Mouse (Mus musculus): ENCODE measurements around the gene Hmx3. TPM values are rescaled to one million over a fixed set of nuclear protein-coding genes. Genes with fewer than 3 reads are reported as not detected.

The Hmx3 gene
- polyA plus RNA-seq, 1 experiment from 2014 or later = 2.0 TPM

DNA sequence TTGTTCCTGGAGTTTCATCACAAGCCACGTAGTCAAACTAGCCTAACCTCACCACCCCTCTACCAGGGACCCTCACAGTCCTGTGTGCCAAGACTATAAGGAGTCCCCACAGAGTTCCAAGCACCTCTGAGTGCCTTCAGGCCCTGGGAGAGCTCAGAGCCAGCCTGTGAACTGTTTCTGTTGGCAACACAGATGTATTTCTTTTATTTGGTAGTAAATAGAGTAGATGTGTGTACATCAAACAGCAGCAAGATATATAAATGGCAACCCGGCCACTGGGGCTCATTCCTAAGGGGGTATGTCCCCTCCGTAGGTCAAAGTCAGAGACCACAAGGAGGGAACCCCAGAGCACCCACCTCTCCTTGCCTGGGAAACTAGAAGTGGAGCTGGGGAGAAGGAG, 5.8 kb downstream of the Hmx3 start, which contains the start of gene Hmx2:
Gene Hmx2 (plus strand): TSS at position 301 of the 400 bp plus-strand sequence.
- Histone ChIP-seq H3K27ac (no peak within 1 kb of the TSS), H3K9me3 (no peaks in the 10 kb centered on the region), H3K27me3 (replicated peaks) (peaks cover 94% of the 10 kb centered on the region), H3K4me3 (replicated peaks) (no peak within 1 kb of the TSS), H3K4me1 (peaks cover 9% of the 10 kb centered on the region; the same call in 1 of the 2 replicates), H3K4me2 (no peak within 1 kb of the TSS), H3K9ac (no peak within 1 kb of the TSS), H3K36me3 (no peaks in the 10 kb centered on the region)
- no peak for ATAC-seq (ENCODE audit: insufficient read depth, low FRiP score, low read depth)
- 3% methylated on average over 3 of the region's 3 CpGs for WGBS

DNA sequence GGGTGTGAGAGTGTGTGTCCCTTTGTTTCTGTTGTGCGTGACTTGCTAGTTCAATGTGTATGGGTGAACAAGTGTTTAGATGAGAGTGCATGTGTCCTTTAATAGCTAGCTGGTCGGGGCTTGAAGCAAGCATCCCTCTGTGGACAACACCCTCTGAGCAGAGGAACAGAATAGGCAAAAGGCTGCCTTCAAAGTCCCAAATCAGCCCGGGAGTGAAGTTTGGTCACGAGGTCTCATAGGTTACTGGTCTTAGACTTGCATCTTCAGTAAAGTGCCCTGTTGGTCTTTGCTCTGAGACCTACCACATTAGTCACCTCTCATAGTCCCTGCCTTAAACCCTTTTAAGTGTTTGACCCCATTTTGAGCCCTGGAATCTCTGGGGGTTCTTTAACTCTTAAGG, 8.8 kb downstream of the Hmx3 start:
- peaks cover 95% of the 10 kb centered on the region for H3K27me3 ChIP-seq (replicated peaks)
- 3% methylated on average over 4 of the region's 4 CpGs for WGBS
- H3K4me3 ChIP-seq (replicated peaks) = no peak overlapping the region
- ATAC-seq (ENCODE audit: insufficient read depth, low FRiP score, low read depth) = no peak
- H3K36me3 ChIP-seq = no peaks in the 10 kb centered on the region
- H3K4me1 ChIP-seq = peaks cover 20% of the 10 kb centered on the region
- no peak overlapping the region for H3K27ac ChIP-seq
- H3K4me2 ChIP-seq = no peak overlapping the region
- no peaks in the 10 kb centered on the region for H3K9me3 ChIP-seq
- H3K9ac ChIP-seq = no peak overlapping the region

DNA sequence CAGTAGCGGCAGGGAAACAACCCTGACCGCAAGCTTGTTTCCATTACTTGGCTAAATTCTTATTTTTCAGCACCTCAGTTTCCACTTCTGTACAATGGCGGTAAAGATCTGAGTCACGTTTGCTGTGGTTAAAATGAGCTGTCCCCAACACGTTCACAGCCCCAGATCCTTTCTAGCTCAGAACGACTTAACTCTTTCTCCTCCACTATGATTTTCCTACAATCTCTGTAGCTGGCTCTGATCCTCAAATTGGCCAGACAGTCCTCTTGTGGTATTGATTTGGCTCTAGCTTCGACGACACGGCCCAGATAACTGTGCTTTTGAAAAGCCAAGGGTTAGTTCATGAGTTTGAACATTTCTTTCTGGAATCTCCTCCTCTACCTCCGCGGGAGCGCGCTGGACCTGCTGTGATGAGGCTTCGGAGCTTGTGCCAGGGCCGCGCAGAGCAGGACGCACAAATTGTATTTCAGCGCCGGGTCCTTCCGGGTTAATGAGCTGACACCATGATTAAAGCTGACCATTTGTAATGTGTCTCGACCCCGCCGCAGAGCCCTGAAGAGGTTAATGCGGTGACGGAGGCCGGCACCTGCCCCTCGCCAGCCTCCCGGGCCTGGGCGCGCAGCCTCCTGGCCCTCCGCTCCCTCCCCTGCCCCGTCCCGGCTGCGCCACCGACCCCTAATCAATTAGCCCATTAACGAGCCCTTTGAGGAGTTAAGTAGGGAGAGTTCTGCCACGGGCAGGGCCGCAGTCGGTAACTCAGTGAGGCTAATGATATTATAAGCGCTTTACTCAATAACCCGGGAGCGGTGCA, 9.5 kb downstream of the Hmx3 start:
- H3K4me1 ChIP-seq = peaks cover 20% of the 10 kb centered on the region
- peaks cover 95% of the 10 kb centered on the region for H3K27me3 ChIP-seq (replicated peaks)
- ATAC-seq (ENCODE audit: insufficient read depth, low FRiP score, low read depth) = no peak
- no peak overlapping the region for H3K4me2 ChIP-seq
- 2% methylated on average over 42 of the region's 42 CpGs for WGBS
- no peak overlapping the region for H3K9ac ChIP-seq
- no peaks in the 10 kb centered on the region for H3K36me3 ChIP-seq
- H3K27ac ChIP-seq = no peak overlapping the region
- H3K9me3 ChIP-seq = no peaks in the 10 kb centered on the region
- H3K4me3 ChIP-seq (replicated peaks) = 0 out of 2 replicates have a peak overlapping the region, but pooled peaks have one; percentile 1

DNA sequence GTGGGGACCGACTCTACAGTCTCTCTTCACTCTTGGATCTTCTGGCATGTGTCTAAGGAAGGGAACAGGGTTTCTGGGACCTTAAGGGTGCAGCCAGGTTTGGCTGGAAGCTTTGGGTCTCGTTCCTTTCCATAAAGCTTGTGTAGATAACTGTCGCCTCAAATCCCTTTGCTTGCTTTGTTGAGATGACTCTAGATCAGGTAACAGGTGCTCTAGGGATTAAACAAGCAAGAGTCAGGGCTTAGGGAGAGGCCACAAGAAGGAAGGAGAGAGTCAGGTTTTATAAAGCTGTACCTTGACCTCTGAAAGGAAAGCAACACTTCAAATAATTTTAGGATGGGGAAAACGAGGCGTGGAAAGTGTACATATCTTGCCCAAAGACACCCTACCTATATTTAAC, 10.1 kb downstream of the Hmx3 start:
- H3K4me2 ChIP-seq = no peak overlapping the region
- no peaks in the 10 kb centered on the region for H3K36me3 ChIP-seq
- no peak for ATAC-seq (ENCODE audit: insufficient read depth, low FRiP score, low read depth)
- peaks cover 96% of the 10 kb centered on the region for H3K27me3 ChIP-seq (replicated peaks)
- H3K4me3 ChIP-seq (replicated peaks) = no peak overlapping the region
- H3K9ac ChIP-seq = no peak overlapping the region
- peaks cover 20% of the 10 kb centered on the region for H3K4me1 ChIP-seq
- under 1% methylated on average over 5 of the region's 5 CpGs for WGBS
- H3K27ac ChIP-seq = no peak overlapping the region
- no peaks in the 10 kb centered on the region for H3K9me3 ChIP-seq

DNA sequence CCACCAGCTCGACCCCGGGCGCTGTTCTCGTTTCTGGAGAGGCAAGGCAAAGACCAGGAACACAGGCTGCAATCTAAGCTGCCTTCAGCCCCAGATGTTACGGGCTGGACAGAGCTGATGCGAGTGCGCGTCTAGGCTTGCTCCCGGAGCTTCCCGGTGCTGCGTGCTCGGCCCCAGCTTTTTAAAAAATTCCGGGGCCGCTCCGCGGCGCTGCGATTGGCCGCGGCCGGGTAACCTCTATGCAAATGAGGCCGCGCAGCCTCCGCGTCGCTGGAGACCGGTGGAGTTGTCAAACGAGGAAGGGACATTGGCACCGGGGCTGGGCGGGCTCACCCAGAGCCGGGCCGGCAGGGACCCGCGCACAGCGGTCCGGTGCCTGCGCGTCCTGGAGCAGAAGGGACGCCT, 11.1 kb downstream of the Hmx3 start:
- peak overlapping the region; percentile 31 for H3K4me3 ChIP-seq (replicated peaks)
- H3K4me2 ChIP-seq = peak overlapping the region; percentile 56
- no peak overlapping the region for H3K9ac ChIP-seq
- WGBS = under 1% methylated on average over 39 of the region's 39 CpGs
- ATAC-seq (ENCODE audit: insufficient read depth, low FRiP score, low read depth) = peak; percentile 63
- H3K9me3 ChIP-seq = no peaks in the 10 kb centered on the region
- no peaks in the 10 kb centered on the region for H3K36me3 ChIP-seq
- H3K27ac ChIP-seq = no peak overlapping the region
- H3K4me1 ChIP-seq = peaks cover 20% of the 10 kb centered on the region
- H3K27me3 ChIP-seq (replicated peaks) = peaks cover 94% of the 10 kb centered on the region

DNA sequence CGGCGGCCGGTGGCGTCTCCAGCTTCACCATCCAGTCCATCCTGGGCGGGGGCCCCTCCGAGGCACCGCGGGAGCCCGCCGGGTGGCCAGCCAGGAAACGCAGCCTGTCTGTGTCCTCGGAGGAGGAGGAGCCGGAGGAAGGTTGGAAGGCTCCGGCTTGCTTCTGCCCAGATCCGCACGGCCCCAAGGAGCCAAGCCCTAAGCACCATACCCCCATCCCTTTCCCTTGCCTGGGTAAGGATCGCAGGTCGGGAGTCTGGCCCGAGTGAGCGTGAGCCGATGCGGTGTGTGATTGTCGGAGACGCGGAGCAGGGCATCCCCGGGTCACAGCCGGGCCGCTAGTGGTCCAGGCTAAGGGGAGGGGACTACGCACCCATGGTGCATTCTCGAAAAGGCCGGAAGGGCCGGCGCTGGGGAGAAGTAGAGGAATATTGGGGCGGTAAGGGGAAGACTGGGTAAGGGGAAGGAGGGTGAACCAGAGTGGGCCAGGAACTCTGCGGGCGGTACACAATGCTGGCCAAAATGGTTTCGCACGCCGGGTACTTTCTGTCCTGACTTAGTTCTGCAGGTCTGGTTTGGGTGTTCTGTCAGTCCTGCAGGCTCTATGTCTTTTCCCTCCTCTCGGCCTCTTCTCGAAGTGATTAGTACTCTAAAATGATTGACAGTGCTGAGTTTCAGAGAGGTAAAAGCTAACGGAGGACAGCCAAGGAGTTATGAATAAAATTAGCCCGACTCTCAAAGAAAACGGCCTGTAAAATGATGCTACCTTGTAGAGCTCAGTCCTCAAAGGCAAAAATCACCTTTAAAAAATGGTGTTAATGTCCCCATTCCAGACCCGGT, 11.9 kb downstream of the Hmx3 start:
- Histone ChIP-seq H3K9ac (no peak overlapping the region), H3K9me3 (no peaks in the 10 kb centered on the region), H3K4me2 (peak overlapping the region; percentile 56), H3K36me3 (no peaks in the 10 kb centered on the region), H3K27ac (no peak overlapping the region), H3K4me3 (replicated peaks) (peak overlapping the region; percentile 31), H3K27me3 (replicated peaks) (peaks cover 91% of the 10 kb centered on the region), H3K4me1 (peaks cover 20% of the 10 kb centered on the region)
- peak; percentile 8; the same call in 1 of the 2 replicates for ATAC-seq (ENCODE audit: insufficient read depth, low FRiP score, low read depth)
- whole genome bisulfite sequencing = 1% methylated on average over 45 of the region's 45 CpGs

DNA sequence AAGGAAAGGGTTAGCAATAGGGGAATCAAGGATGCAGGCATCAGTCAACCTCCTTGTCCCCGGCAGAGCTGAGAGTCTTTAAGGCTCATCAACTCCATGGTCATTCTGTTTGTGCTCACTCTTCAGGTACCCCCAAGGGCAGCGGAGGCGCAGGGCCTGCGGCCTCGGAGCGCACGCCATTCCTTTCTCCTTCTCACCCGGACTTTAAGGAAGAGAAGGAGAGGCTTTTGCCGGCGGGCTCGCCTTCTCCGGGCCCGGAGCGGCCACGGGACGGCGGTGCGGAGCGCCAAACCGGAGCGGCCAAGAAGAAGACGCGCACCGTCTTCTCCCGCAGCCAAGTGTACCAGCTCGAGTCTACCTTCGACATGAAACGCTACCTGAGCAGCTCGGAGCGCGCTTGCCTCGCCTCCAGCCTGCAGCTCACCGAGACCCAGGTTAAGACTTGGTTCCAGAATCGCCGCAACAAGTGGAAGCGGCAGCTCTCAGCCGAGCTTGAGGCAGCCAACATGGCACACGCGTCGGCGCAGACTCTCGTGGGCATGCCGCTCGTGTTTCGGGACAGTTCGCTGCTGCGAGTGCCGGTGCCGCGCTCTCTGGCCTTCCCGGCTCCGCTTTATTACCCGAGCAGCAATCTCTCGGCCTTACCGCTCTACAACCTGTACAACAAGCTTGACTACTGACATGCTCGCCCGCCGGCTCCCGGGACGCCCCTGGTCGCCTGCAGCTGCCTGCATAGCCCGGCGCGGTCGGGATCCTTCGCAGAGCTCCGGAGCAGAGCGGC, 12.8 kb downstream of the Hmx3 start:
- 1% methylated on average over 68 of the region's 68 CpGs for WGBS
- H3K4me1 ChIP-seq = peaks cover 20% of the 10 kb centered on the region
- no peak for ATAC-seq (ENCODE audit: insufficient read depth, low FRiP score, low read depth)
- no peaks in the 10 kb centered on the region for H3K9me3 ChIP-seq
- H3K9ac ChIP-seq = no peak overlapping the region
- peak overlapping the region; percentile 36 for H3K4me2 ChIP-seq
- H3K27me3 ChIP-seq (replicated peaks) = peaks cover 83% of the 10 kb centered on the region
- H3K36me3 ChIP-seq = no peaks in the 10 kb centered on the region
- H3K4me3 ChIP-seq (replicated peaks) = peak overlapping the region; percentile 15
- no peak overlapping the region for H3K27ac ChIP-seq

DNA sequence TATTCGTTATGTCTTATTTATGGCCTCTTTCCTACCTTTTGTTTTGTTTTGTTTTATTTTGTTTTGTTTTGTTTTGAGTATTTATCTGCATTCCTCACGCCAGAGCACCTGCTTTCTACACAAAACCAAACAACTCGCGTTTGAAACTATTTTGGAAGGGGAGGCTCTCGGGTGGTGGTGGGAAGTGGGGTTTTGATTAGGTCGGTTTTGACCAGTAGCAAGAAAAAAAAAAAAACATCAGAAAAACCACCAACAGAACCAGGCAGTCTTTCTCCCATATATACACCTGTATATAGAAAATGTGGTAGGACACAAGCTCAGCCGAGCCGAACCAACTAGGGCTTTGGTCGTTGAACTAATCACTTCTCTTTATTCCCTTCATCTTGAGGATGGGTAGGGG, 13.4 kb downstream of the Hmx3 start:
- H3K4me3 ChIP-seq (replicated peaks) = no peak overlapping the region; the same call in 1 of the 2 replicates
- no peak overlapping the region for H3K27ac ChIP-seq
- H3K4me2 ChIP-seq = no peak overlapping the region; the same call in 1 of the 2 replicates
- no peaks in the 10 kb centered on the region for H3K36me3 ChIP-seq
- H3K9me3 ChIP-seq = no peaks in the 10 kb centered on the region
- ATAC-seq (ENCODE audit: insufficient read depth, low FRiP score, low read depth) = no peak
- WGBS = 1% methylated on average over 9 of the region's 9 CpGs
- no peak overlapping the region for H3K9ac ChIP-seq
- peaks cover 20% of the 10 kb centered on the region for H3K4me1 ChIP-seq
- peaks cover 76% of the 10 kb centered on the region for H3K27me3 ChIP-seq (replicated peaks)

DNA sequence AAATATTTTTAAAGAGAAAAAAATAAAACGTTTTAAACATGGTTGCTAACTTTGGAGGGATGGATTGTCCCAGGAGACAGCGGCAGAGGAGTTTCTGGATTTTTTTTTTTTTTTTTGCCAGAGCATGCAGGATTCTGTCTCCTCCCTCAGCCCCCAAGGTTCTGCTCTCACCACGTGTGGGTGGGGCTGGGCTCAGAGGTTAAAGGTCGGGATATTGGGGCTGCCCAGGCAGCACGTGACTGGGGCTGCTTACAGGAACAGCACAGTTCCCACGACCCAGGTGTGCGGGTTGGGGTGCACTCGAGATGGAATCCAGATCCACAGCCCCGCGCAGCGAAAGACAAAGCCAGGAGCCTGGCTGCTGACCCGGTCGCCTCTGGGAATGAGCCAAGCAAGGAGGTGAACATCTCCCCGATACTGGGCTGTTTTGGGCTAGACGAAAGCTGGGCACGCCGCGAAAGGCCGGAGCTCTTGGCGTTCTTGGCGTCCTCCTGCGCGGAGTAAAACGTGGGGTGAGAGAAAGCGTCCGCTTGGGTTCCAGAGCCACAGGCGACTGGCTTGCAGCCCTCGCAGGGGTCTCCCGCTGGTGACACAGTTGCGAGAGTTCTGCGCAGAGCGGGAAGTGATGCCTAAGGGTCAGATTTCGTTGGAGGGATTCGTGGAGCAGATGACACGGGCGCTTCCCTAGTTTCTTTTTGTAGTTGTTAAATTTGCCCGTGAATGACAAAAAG, 14.0 kb downstream of the Hmx3 start:
- 1% methylated on average over 37 of the region's 37 CpGs for WGBS
- Histone ChIP-seq H3K4me2 (peak overlapping the region; percentile 16; the same call in 1 of the 2 replicates), H3K4me1 (peaks cover 20% of the 10 kb centered on the region), H3K27ac (no peak overlapping the region), H3K27me3 (replicated peaks) (peaks cover 70% of the 10 kb centered on the region), H3K9me3 (no peaks in the 10 kb centered on the region), H3K9ac (no peak overlapping the region), H3K4me3 (replicated peaks) (peak overlapping the region; percentile 17; the same call in 1 of the 2 replicates), H3K36me3 (no peaks in the 10 kb centered on the region)
- no peak for ATAC-seq (ENCODE audit: insufficient read depth, low FRiP score, low read depth)

DNA sequence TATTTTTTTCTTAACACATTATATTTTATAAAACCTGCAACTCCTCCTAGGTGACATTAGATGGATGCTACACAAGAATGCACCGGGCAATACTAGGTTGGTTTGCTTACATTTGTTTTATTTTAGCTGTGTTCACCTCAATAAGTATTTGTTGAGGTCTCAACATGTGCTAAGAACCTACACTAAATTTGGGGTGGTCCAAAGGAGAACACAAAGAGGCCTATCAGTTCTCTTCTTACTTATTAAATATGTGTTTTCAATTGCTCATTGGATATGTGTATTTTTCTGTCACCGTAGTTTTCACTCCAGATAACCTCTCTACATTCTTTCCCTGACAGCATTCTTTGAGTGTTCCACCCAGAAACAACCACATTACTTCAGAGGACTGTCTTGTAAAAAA, 15.1 kb downstream of the Hmx3 start:
- Histone ChIP-seq H3K4me1 (peaks cover 20% of the 10 kb centered on the region), H3K4me2 (no peak overlapping the region), H3K36me3 (peaks cover under 1% of the 10 kb centered on the region; the same call in 1 of the 2 replicates), H3K9me3 (no peaks in the 10 kb centered on the region), H3K4me3 (replicated peaks) (no peak overlapping the region), H3K27ac (no peak overlapping the region), H3K9ac (no peak overlapping the region), H3K27me3 (replicated peaks) (peaks cover 60% of the 10 kb centered on the region)
- WGBS = 30% methylated on average over 2 of the region's 2 CpGs
- ATAC-seq (ENCODE audit: insufficient read depth, low FRiP score, low read depth) = no peak
